Mouse (Mus musculus) heart, postnatal 0 days (tissue): ENCODE measurements at regions not wholly inside any gene's neighbourhood (a gene's known extent, or its start where the extent isn't known, plus 50 kb on each side); places are given as distances from the start of the nearest gene placed in this dataset.

Experiments used
- ATAC-seq: fragments of 200-750 bp; cut with Nextera tagmentation; 2 replicates; pipeline ENCODE4 v1.8.0; 2017; ENCODE audit warnings: low read depth, moderate number of reproducible peaks, moderate library complexity; ENCODE audit not compliant: insufficient read depth
- DNase-seq: peaks from one replicate; pipeline ENCODE4 v3.0.0-alpha.2; 2016; ENCODE audit warnings: low spot score
- H3K27ac ChIP-seq: fragments of 300-500 bp; sonication (generic); 2 replicates; pipeline ENCODE4 v1.5.1; 2014; ENCODE audit warnings: low read depth, mild to moderate bottlenecking
- H3K27me3 ChIP-seq: fragments of 300-500 bp; sonication (generic); 2 replicates; pipeline ENCODE4 v1.6.1; 2014; ENCODE audit warnings: low read length, mixed read lengths; ENCODE audit not compliant: control insufficient read depth, insufficient read depth
- H3K36me3 ChIP-seq: fragments of 300-500 bp; sonication (generic); replicated peaks from 2 replicates; pipeline ENCODE4 v1.6.1; 2014; ENCODE audit warnings: low read length, mixed read lengths; ENCODE audit not compliant: control insufficient read depth, insufficient read depth
- H3K4me1 ChIP-seq: fragments of 300-500 bp; sonication (generic); 2 replicates; pipeline ENCODE4 v1.6.1; 2014; ENCODE audit warnings: antibody characterized with exemption; ENCODE audit not compliant: control insufficient read depth, insufficient read depth
- H3K4me2 ChIP-seq: fragments of 300-500 bp; sonication (generic); 2 replicates; pipeline ENCODE4 v1.6.1; 2014; ENCODE audit warnings: low read depth, mild to moderate bottlenecking, low read length, moderate library complexity
- H3K4me3 ChIP-seq: fragments of 300-500 bp; sonication (generic); 2 replicates; pipeline ENCODE4 v1.5.1; 2014; ENCODE audit warnings: low read depth, low read length
- H3K9ac ChIP-seq: fragments of 300-500 bp; sonication (generic); replicated peaks from 2 replicates; pipeline ENCODE4 v1.6.1; 2014; ENCODE audit warnings: low read depth, low read length, mixed read lengths
- H3K9me3 ChIP-seq: fragments of 300-500 bp; sonication (generic); replicated peaks from 2 replicates; pipeline ENCODE4 v1.6.1; 2016; ENCODE audit warnings: low read length; ENCODE audit not compliant: control insufficient read depth
- CTCF ChIP-seq: IDR thresholded peaks from 2 replicates; pipeline ENCODE4 v1.5.1; 2016; ENCODE audit warnings: antibody characterized with exemption, control low read depth, low read depth
- EP300 ChIP-seq: IDR thresholded peaks from 2 replicates; pipeline ENCODE4 v1.6.1; 2016; ENCODE audit warnings: antibody characterized with exemption, low read depth
- WGBS: fragments of 180-500 bp; shearing (Covaris S2); extraction: QIAGEN DNeasy Blood & Tissue Kit; methylation state at CpG from one replicate; pipeline ENCODE4 v1.1.7; 2014; 5-methylcytosine and 5-hydroxymethylcytosine counted together

DNA sequence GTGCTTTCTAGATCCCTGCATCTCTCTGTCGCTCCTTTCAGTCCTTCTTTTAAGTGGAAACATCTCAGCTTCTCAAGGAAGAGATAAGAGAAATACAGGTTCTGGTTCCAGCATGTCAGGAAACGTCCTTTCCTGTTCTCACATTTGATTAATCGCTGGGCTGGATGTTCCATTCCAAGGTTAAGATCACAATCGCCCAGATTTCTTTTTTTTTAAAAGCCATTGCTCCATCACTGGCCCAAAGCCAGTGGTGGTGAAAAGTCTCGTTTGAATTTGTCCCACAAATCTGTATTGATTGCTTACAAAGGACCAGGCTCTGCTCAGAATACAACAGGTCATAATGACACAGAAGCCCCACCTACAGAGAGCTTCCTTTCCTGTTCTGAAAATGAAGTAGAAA lies 281.2 kb upstream of the Tank start:
- WGBS, result 33% methylated on average over 5 of the region's 5 CpGs
- Histone ChIP-seq H3K9ac (no peak overlapping the region), H3K36me3 (no peaks in the 10 kb centered on the region), H3K9me3 (no peaks in the 10 kb centered on the region), H3K4me1 (peaks cover 7% of the 10 kb centered on the region; the same call in 1 of the 2 replicates), H3K27me3 (no peaks in the 10 kb centered on the region), H3K4me2 (no peak overlapping the region), H3K4me3 (no peak overlapping the region), H3K27ac (no peak overlapping the region)
- TF ChIP-seq EP300 (no peak), CTCF (no peak)
- DNase-seq (no peak), ATAC-seq (no peak)

DNA sequence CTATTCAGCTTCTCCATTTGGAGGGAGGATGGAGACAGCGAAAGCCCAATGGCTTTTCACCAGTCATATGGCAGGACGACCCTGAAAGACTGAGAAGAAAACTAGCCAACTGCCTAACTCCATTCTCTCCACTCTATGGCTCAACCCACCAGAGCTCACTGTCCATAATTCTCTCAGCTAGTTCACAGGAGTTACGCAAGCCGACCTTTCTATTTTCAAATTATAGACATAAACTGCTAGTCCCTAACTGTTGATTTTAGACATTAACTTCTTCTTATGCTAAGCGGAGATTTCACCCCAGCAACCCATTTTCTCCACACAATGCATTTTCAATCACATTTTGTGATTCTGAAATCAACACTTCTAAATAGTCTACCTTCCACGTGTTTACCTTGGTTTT lies 281.8 kb upstream of the Tank start:
- H3K4me3 ChIP-seq, result no peak overlapping the region
- peaks cover 7% of the 10 kb centered on the region; the same call in 1 of the 2 replicates for H3K4me1 ChIP-seq
- H3K27me3 ChIP-seq, result no peaks in the 10 kb centered on the region
- no peak overlapping the region for H3K27ac ChIP-seq
- WGBS, result 73% methylated on average over 6 of the region's 6 CpGs
- H3K36me3 ChIP-seq, result no peaks in the 10 kb centered on the region
- ATAC-seq, result no peak
- no peak for DNase-seq
- H3K4me2 ChIP-seq, result no peak overlapping the region
- H3K9ac ChIP-seq, result no peak overlapping the region
- no peak for TF ChIP-seq EP300
- TF ChIP-seq CTCF, result no peak
- H3K9me3 ChIP-seq, result no peaks in the 10 kb centered on the region

DNA sequence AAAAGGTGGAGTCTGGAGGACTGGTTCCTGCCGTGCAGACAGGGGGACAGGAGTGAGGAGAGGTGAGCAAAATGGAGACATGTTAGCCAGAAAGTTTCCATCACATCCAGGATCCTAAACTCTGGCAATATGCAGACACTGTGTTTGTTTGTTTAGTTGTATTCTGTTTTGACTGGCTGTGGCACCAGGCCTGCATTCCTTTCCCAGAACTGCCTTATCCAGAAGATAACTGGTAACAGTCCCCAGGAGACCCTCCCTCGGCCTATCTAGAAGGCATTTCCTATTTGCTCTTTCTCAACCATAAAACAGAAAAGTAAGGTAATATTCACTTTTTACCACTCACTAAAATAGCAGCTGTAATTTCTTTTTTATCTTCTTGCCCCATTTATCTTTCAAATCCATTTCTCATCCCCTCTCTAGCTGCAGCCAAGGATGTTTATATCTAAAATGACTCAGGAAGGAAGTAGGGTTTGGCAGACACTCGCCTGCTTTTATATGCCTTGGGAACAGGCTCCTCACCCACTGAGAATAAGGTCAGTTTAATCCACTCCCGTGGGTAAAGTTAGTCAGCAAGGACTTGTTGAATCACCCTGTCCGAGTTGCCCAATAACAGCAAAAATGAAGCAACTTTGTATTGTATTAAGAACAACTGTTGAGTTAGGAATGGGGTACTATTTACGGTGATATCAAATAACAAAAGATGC lies 283.0 kb upstream of the Tank start:
- Histone ChIP-seq H3K27me3 (no peaks in the 10 kb centered on the region), H3K27ac (peak overlapping the region; percentile 53), H3K4me3 (no peak overlapping the region), H3K36me3 (no peaks in the 10 kb centered on the region), H3K9ac (no peak overlapping the region), H3K4me1 (peaks cover 7% of the 10 kb centered on the region; the same call in 1 of the 2 replicates), H3K4me2 (no peak overlapping the region), H3K9me3 (no peaks in the 10 kb centered on the region)
- ATAC-seq, result no peak
- WGBS, result 39% methylated on average over 6 of the region's 6 CpGs
- no peak for TF ChIP-seq CTCF
- TF ChIP-seq EP300, result no peak
- DNase-seq, result peak; percentile 43

DNA sequence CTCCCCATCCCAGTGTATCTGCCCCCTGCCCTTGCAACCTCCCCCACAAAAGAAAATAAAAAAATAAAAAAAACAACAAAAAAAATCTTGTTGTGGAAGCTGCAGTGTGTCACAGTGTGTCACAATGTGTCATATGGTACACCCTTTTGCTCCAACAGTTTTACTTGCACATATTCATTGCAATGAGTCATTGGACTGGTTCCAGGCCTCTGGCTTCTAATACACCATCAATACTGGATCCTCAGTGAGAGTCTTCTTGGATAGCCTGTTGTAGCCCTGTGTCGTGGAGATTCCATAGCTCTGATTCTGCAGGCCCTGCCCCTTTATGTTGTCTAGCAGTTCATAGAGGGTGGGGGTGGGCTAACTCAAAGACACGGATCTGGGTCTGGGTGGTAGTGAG lies 290.1 kb upstream of the Tank start:
- Histone ChIP-seq H3K9ac (no peak overlapping the region), H3K4me1 (no peaks in the 10 kb centered on the region), H3K36me3 (no peaks in the 10 kb centered on the region), H3K4me3 (no peak overlapping the region), H3K9me3 (no peaks in the 10 kb centered on the region), H3K27ac (no peak overlapping the region), H3K27me3 (no peaks in the 10 kb centered on the region), H3K4me2 (no peak overlapping the region)
- WGBS, result 82% methylated on average over 2 of the region's 2 CpGs
- ATAC-seq, result no peak
- no peak for TF ChIP-seq EP300
- no peak for TF ChIP-seq CTCF
- no peak for DNase-seq

DNA sequence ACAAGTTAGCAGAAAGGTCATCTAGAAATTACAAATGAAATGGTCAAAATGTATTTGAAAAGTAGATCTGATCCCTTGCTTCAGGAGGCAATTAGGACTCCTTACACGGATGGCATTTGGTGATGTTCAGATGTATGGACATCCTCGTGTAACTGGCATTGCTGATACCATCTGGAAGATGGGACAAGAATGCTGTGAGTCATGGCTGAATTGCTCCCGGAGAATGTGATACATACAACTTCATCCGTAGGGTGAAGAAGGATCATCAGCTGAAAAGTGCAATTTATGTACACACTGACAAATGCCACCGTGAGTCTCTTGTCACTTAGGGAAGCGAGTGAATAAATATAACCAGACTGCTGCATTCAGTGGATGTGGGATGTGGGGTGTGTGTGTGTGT lies 293.7 kb upstream of the Tank start:
- no peaks in the 10 kb centered on the region for H3K4me1 ChIP-seq
- no peak overlapping the region for H3K27ac ChIP-seq
- ATAC-seq, result no peak
- no peak overlapping the region for H3K4me3 ChIP-seq
- H3K36me3 ChIP-seq, result no peaks in the 10 kb centered on the region
- no peaks in the 10 kb centered on the region for H3K9me3 ChIP-seq
- TF ChIP-seq CTCF, result no peak
- TF ChIP-seq EP300, result no peak
- H3K27me3 ChIP-seq, result no peaks in the 10 kb centered on the region
- H3K9ac ChIP-seq, result no peak overlapping the region
- no peak for DNase-seq
- 74% methylated on average over 6 of the region's 6 CpGs for WGBS
- no peak overlapping the region for H3K4me2 ChIP-seq
